Mouse (Mus musculus) kidney, postnatal 0 days (tissue): ENCODE measurements at regions not wholly inside any gene's neighbourhood (a gene's known extent, or its start where the extent isn't known, plus 50 kb on each side); places are given as distances from the start of the nearest gene placed in this dataset.

Experiments used
- ATAC-seq: fragments of 200-750 bp; cut with Nextera tagmentation; replicated peaks from 2 replicates; pipeline ENCODE4 v1.8.0; 2017; ENCODE audit warnings: low read depth, moderate number of reproducible peaks, moderate TSS enrichment, moderate library complexity; ENCODE audit not compliant: low FRiP score
- DNase-seq: peaks from one replicate; pipeline ENCODE4 v3.0.0-alpha.2; 2016; ENCODE audit warnings: low spot score
- H3K27ac ChIP-seq: fragments of 300-500 bp; sonication (generic); 2 replicates; pipeline ENCODE4 v1.5.1; 2014; ENCODE audit warnings: mild to moderate bottlenecking
- H3K27me3 ChIP-seq: fragments of 300-500 bp; sonication (generic); 2 replicates; pipeline ENCODE4 v1.6.1; 2014; ENCODE audit warnings: low read length, mixed read lengths; ENCODE audit not compliant: insufficient read depth
- H3K36me3 ChIP-seq: fragments of 300-500 bp; sonication (generic); 2 replicates; pipeline ENCODE4 v1.6.1; 2014; ENCODE audit warnings: low read length, mixed read lengths; ENCODE audit not compliant: insufficient read depth
- H3K4me1 ChIP-seq: fragments of 300-500 bp; sonication (generic); replicated peaks from 2 replicates; pipeline ENCODE4 v1.6.1; 2014; ENCODE audit warnings: antibody characterized with exemption, low read length, mixed read lengths; ENCODE audit not compliant: insufficient read depth
- H3K4me2 ChIP-seq: fragments of 300-500 bp; sonication (generic); 2 replicates; pipeline ENCODE4 v1.6.1; 2014; ENCODE audit warnings: mild to moderate bottlenecking, low read length, moderate library complexity, mixed read lengths
- H3K4me3 ChIP-seq: fragments of 300-500 bp; sonication (generic); replicated peaks from 2 replicates; pipeline ENCODE4 v1.5.1; 2014; ENCODE audit warnings: low read depth, low read length
- H3K9ac ChIP-seq: fragments of 300-500 bp; sonication (generic); 2 replicates; pipeline ENCODE4 v1.6.1; 2014; ENCODE audit warnings: low read depth, low read length
- H3K9me3 ChIP-seq: fragments of 300-500 bp; sonication (generic); replicated peaks from 2 replicates; pipeline ENCODE4 v1.6.1; 2016; ENCODE audit warnings: low read length, inconsistent platforms, mixed read lengths
- CTCF ChIP-seq: IDR thresholded peaks from 2 replicates; pipeline ENCODE4 v1.5.1; 2016; ENCODE audit warnings: antibody characterized with exemption, low read depth, mild to moderate bottlenecking, moderate library complexity
- WGBS: fragments of 180-500 bp; shearing (Covaris S2); extraction: QIAGEN DNeasy Blood & Tissue Kit; methylation state at CpG from one replicate; pipeline ENCODE4 v1.1.7; 2014; 5-methylcytosine and 5-hydroxymethylcytosine counted together

GRCm38 (mm10) chr7:36901537-36901936, 203.6 kb downstream of the Tshz3 start:
- Histone ChIP-seq H3K27me3 (no peaks in the 10 kb centered on the region), H3K9ac (no peak overlapping the region), H3K27ac (no peak overlapping the region), H3K36me3 (no peaks in the 10 kb centered on the region), H3K4me1 (no peaks in the 10 kb centered on the region), H3K4me2 (no peak overlapping the region), H3K4me3 (no peak overlapping the region), H3K9me3 (no peaks in the 10 kb centered on the region)
- 67% methylated on average over 5 of the region's 5 CpGs for WGBS
- DNase-seq (no peak), ATAC-seq (no peak)
- TF ChIP-seq CTCF = no peak

- Histone ChIP-seq H3K27me3 (no peaks in the 10 kb centered on the region), H3K4me1 (no peaks in the 10 kb centered on the region), H3K4me3 (no peak overlapping the region), H3K4me2 (no peak overlapping the region), H3K27ac (no peak overlapping the region), H3K9me3 (no peaks in the 10 kb centered on the region), H3K9ac (no peak overlapping the region), H3K36me3 (no peaks in the 10 kb centered on the region)
- TF ChIP-seq CTCF = no peak
- 80% methylated on average over 3 of the region's 3 CpGs for WGBS
- no peak for ATAC-seq
- no peak for DNase-seq
Observed at GRCm38 (mm10) chr7:36913304-36913703, 215.4 kb downstream of the Tshz3 start.

GRCm38 (mm10) chr7:36914261-36914660, 216.3 kb downstream of the Tshz3 start:
- H3K36me3 ChIP-seq = no peaks in the 10 kb centered on the region
- no peak for DNase-seq
- ATAC-seq = no peak
- no peaks in the 10 kb centered on the region for H3K4me1 ChIP-seq
- no peak for TF ChIP-seq CTCF
- no peak overlapping the region for H3K27ac ChIP-seq
- H3K4me3 ChIP-seq = no peak overlapping the region
- no peaks in the 10 kb centered on the region for H3K9me3 ChIP-seq
- H3K9ac ChIP-seq = no peak overlapping the region
- no peaks in the 10 kb centered on the region for H3K27me3 ChIP-seq
- no peak overlapping the region for H3K4me2 ChIP-seq
- WGBS = 59% methylated on average over 9 of the region's 9 CpGs

- no peaks in the 10 kb centered on the region for H3K36me3 ChIP-seq
- no peak overlapping the region for H3K4me3 ChIP-seq
- H3K4me2 ChIP-seq = no peak overlapping the region
- H3K4me1 ChIP-seq = no peaks in the 10 kb centered on the region
- H3K9me3 ChIP-seq = no peaks in the 10 kb centered on the region
- no peak for ATAC-seq
- TF ChIP-seq CTCF = no peak
- 84% methylated on average over 5 of the region's 5 CpGs for WGBS
- H3K9ac ChIP-seq = no peak overlapping the region
- DNase-seq = no peak
- no peaks in the 10 kb centered on the region for H3K27me3 ChIP-seq
- H3K27ac ChIP-seq = no peak overlapping the region
Observed at GRCm38 (mm10) chr7:36915171-36915570, 217.3 kb downstream of the Tshz3 start.

- Histone ChIP-seq H3K4me1 (no peaks in the 10 kb centered on the region), H3K4me3 (no peak overlapping the region), H3K9ac (no peak overlapping the region), H3K27me3 (no peaks in the 10 kb centered on the region), H3K4me2 (no peak overlapping the region), H3K36me3 (no peaks in the 10 kb centered on the region), H3K9me3 (no peaks in the 10 kb centered on the region), H3K27ac (no peak overlapping the region)
- DNase-seq (peak; percentile 14), ATAC-seq (no peak)
- WGBS = 57% methylated on average over 9 of the region's 9 CpGs
- no peak for TF ChIP-seq CTCF
Observed at GRCm38 (mm10) chr7:36917011-36917410, 219.1 kb downstream of the Tshz3 start.

GRCm38 (mm10) chr7:36919413-36919812, 221.5 kb downstream of the Tshz3 start:
- no peaks in the 10 kb centered on the region for H3K4me1 ChIP-seq
- no peak overlapping the region for H3K27ac ChIP-seq
- H3K4me2 ChIP-seq = no peak overlapping the region
- no peak for DNase-seq
- no peaks in the 10 kb centered on the region for H3K27me3 ChIP-seq
- H3K9me3 ChIP-seq = no peaks in the 10 kb centered on the region
- peak; percentile 28; the same call in 1 of the 2 replicates for TF ChIP-seq CTCF
- H3K36me3 ChIP-seq = no peaks in the 10 kb centered on the region
- no peak overlapping the region for H3K9ac ChIP-seq
- no peak overlapping the region for H3K4me3 ChIP-seq
- no peak for ATAC-seq
- 83% methylated on average over 4 of the region's 4 CpGs for WGBS

GRCm38 (mm10) chr7:36921003-36921402, 223.1 kb downstream of the Tshz3 start:
- DNase-seq (peak; percentile 76), ATAC-seq (0 out of 2 replicates have a peak, but pooled peaks have one; percentile 63)
- H3K36me3 ChIP-seq = no peaks in the 10 kb centered on the region
- no peak overlapping the region for H3K27ac ChIP-seq
- no peaks in the 10 kb centered on the region for H3K27me3 ChIP-seq
- 54% methylated on average over 14 of the region's 14 CpGs for WGBS
- no peak overlapping the region for H3K4me3 ChIP-seq
- no peaks in the 10 kb centered on the region for H3K9me3 ChIP-seq
- H3K4me1 ChIP-seq = no peaks in the 10 kb centered on the region
- no peak overlapping the region for H3K9ac ChIP-seq
- no peak overlapping the region for H3K4me2 ChIP-seq
- TF ChIP-seq CTCF = no peak
